Mouse (Mus musculus) CD8-positive naive resting alpha-beta T cell, adult 2 months (primary cell): ENCODE data around the gene Ttc7.

Experiments used
- DNase-seq, 2 experiments: peaks; one replicate each; pipeline ENCODE4 v3.0.0; 2022; ENCODE audit warnings: low read depth in 2 of 2, low spot score in 2 of 2

Gene Ttc7

GRCm38 (mm10) chr17:87334162-87334561 lies 51.5 kb downstream of the Ttc7 start:
- DNase-seq = no peak

GRCm38 (mm10) chr17:87335152-87335551 lies 52.5 kb downstream of the Ttc7 start:
- DNase-seq = no peak

GRCm38 (mm10) chr17:87335727-87336126 lies 53.0 kb downstream of the Ttc7 start:
- no peak for DNase-seq

- no peak for DNase-seq
These were observed 54.2 kb downstream of the Ttc7 start for GRCm38 (mm10) chr17:87336910-87337309.

- DNase-seq = no peak
These were observed 55.0 kb downstream of the Ttc7 start for GRCm38 (mm10) chr17:87337683-87338082.

GRCm38 (mm10) chr17:87339122-87339521 lies 56.4 kb downstream of the Ttc7 start:
- no peak for DNase-seq

- DNase-seq = no peak
These were observed 60.5 kb downstream of the Ttc7 start for GRCm38 (mm10) chr17:87343060-87343703.

- peak; percentile 44 to 56 for DNase-seq
These were observed 62.0 kb downstream of the Ttc7 start for GRCm38 (mm10) chr17:87344441-87345251.

GRCm38 (mm10) chr17:87345252-87345593 lies 62.5 kb downstream of the Ttc7 start:
- DNase-seq = no peak

GRCm38 (mm10) chr17:87348353-87348752 lies 65.7 kb downstream of the Ttc7 start:
- DNase-seq = no peak

- DNase-seq = no peak
These were observed 66.4 kb downstream of the Ttc7 start for GRCm38 (mm10) chr17:87349069-87349468.

GRCm38 (mm10) chr17:87349575-87349974 lies 66.9 kb downstream of the Ttc7 start:
- DNase-seq = no peak

GRCm38 (mm10) chr17:87350471-87351240 lies 68.0 kb downstream of the Ttc7 start:
- DNase-seq = no peak

- DNase-seq = no peak
These were observed 68.8 kb downstream of the Ttc7 start for GRCm38 (mm10) chr17:87351241-87352105.

- no peak for DNase-seq
These were observed 69.6 kb downstream of the Ttc7 start for GRCm38 (mm10) chr17:87352106-87352897.

- DNase-seq = no peak
These were observed 70.2 kb downstream of the Ttc7 start for GRCm38 (mm10) chr17:87352898-87353225.

GRCm38 (mm10) chr17:87353745-87354320 lies 71.1 kb downstream of the Ttc7 start:
- DNase-seq = no peak

- no peak for DNase-seq
These were observed 72.8 kb downstream of the Ttc7 start for GRCm38 (mm10) chr17:87355456-87355855.

GRCm38 (mm10) chr17:87356261-87356660 lies 73.6 kb downstream of the Ttc7 start:
- DNase-seq = no peak

- no peak for DNase-seq
These were observed 74.8 kb downstream of the Ttc7 start for GRCm38 (mm10) chr17:87357506-87357905.
